Mouse (Mus musculus) adrenal gland, adult 8-10 months (tissue): ENCODE measurements around the gene Gm11634. TPM values are rescaled to one million over a fixed set of nuclear protein-coding genes. Genes with fewer than 3 reads are reported as not detected.
"Not testable (repeated sequence)": the region's sequence is repeated elsewhere in the genome, so short reads cannot be mapped to it uniquely, and the experiment has no call there.

Experiments used
- DNase-seq: peaks from one replicate; pipeline ENCODE4 v3.0.0; 2022
- total RNA-seq, 4 experiments: library from RNA; stranded (reverse); gene quantifications; 2 replicates each; pipeline ENCODE4 v1.2.4; 2022

Gm11634 gene
- not detected for total RNA-seq

- DNase-seq, result no peak
Observed at GRCm38 (mm10) chr11:101599156-101599555, at the start of gene Gm11634. Gene Gm11634, minus strand, starts transcription at chr11:101599256.

- not testable (repeated sequence) for DNase-seq
Observed at GRCm38 (mm10) chr11:101647093-101647492, 48.0 kb upstream of the Gm11634 start.

GRCm38 (mm10) chr11:101646283-101646794 is 47.3 kb upstream of the Gm11634 start:
- DNase-seq, result not testable (repeated sequence)

GRCm38 (mm10) chr11:101645411-101646282 is 46.6 kb upstream of the Gm11634 start:
- DNase-seq, result peak; percentile 57

- not testable (repeated sequence) for DNase-seq
Observed at GRCm38 (mm10) chr11:101645043-101645410, 46.0 kb upstream of the Gm11634 start.

GRCm38 (mm10) chr11:101644591-101644990 is 45.5 kb upstream of the Gm11634 start:
- no peak for DNase-seq

GRCm38 (mm10) chr11:101642931-101643330 is 43.9 kb upstream of the Gm11634 start:
- no peak for DNase-seq

GRCm38 (mm10) chr11:101641710-101642642 is 42.9 kb upstream of the Gm11634 start:
- not testable (repeated sequence) for DNase-seq

GRCm38 (mm10) chr11:101640857-101641709 is 42.0 kb upstream of the Gm11634 start:
- DNase-seq, result peak; percentile 64

GRCm38 (mm10) chr11:101639761-101640160 is 40.7 kb upstream of the Gm11634 start:
- no peak for DNase-seq

- DNase-seq, result no peak
Observed at GRCm38 (mm10) chr11:101635660-101636059, 36.6 kb upstream of the Gm11634 start.

- DNase-seq, result not testable (repeated sequence)
Observed at GRCm38 (mm10) chr11:101628733-101629417, 29.8 kb upstream of the Gm11634 start.

GRCm38 (mm10) chr11:101627857-101628559 is 29.0 kb upstream of the Gm11634 start:
- DNase-seq, result peak; percentile 78

- peak; percentile 80 for DNase-seq
Observed at GRCm38 (mm10) chr11:101626995-101627856, 28.2 kb upstream of the Gm11634 start, which contains the start of gene Rdm1. Gene Rdm1, plus strand, starts transcription at chr11:101627195.

GRCm38 (mm10) chr11:101626649-101626994 is 27.6 kb upstream of the Gm11634 start:
- peak; percentile 24 for DNase-seq

GRCm38 (mm10) chr11:101620022-101620655 is 21.1 kb upstream of the Gm11634 start:
- not testable (repeated sequence) for DNase-seq

- peak; percentile 37 for DNase-seq
Observed at GRCm38 (mm10) chr11:101618596-101618995, 19.5 kb upstream of the Gm11634 start.

- DNase-seq, result peak; percentile 29
Observed at GRCm38 (mm10) chr11:101617849-101618248, 18.8 kb upstream of the Gm11634 start.
